Mouse (Mus musculus): Measurements from ENCODE around the gene Mtmr2. TPM values are rescaled to one million over a fixed set of nuclear protein-coding genes. Genes with fewer than 3 reads are reported as not detected.

The Mtmr2 gene
- 17.2 and 18.2 TPM in 2 replicates for polyA plus RNA-seq (2015; fragmentation: Nextera tagmentation; extraction: Ambion mirVana)

GRCm38 (mm10) chr9:13748404-13748797 is at the start of gene Mtmr2:
Gene Mtmr2 (plus strand): TSS chr9:13748410.
- no peaks in the 10 kb centered on the region for H3K36me3 ChIP-seq (replicated peaks; ENCODE audit: insufficient read depth, low read length)
- DNase-seq (no peak), ATAC-seq (no peak)
- TF ChIP-seq EP300 (IDR thresholded peaks at IDR 0.05; ENCODE audit: low read depth) (no peak), CTCF (IDR thresholded peaks at IDR 0.05; ENCODE audit: low read depth) (no peak)
- H3K4me2 ChIP-seq (ENCODE audit: low read depth, low read length): peak within 1 kb of the TSS; percentile 89
- H3K4me1 ChIP-seq (ENCODE audit: insufficient read depth): peaks cover 8% of the 10 kb centered on the region; the same call in 1 of the 2 replicates
- H3K27me3 ChIP-seq (ENCODE audit: insufficient read depth, low read length): no peaks in the 10 kb centered on the region
- peak within 1 kb of the TSS; percentile 99 for H3K9ac ChIP-seq (replicated peaks)
- 34% methylated on average over 2 of the region's 2 CpGs for WGBS (ENCODE audit: insufficient replicate concordance)
- H3K27ac ChIP-seq (ENCODE audit: low read depth): peak within 1 kb of the TSS; percentile 99
- H3K4me3 ChIP-seq (ENCODE audit: low read depth, low read length): peak within 1 kb of the TSS; percentile 95
- H3K9me3 ChIP-seq (ENCODE audit: low read length): no peaks in the 10 kb centered on the region

DNA sequence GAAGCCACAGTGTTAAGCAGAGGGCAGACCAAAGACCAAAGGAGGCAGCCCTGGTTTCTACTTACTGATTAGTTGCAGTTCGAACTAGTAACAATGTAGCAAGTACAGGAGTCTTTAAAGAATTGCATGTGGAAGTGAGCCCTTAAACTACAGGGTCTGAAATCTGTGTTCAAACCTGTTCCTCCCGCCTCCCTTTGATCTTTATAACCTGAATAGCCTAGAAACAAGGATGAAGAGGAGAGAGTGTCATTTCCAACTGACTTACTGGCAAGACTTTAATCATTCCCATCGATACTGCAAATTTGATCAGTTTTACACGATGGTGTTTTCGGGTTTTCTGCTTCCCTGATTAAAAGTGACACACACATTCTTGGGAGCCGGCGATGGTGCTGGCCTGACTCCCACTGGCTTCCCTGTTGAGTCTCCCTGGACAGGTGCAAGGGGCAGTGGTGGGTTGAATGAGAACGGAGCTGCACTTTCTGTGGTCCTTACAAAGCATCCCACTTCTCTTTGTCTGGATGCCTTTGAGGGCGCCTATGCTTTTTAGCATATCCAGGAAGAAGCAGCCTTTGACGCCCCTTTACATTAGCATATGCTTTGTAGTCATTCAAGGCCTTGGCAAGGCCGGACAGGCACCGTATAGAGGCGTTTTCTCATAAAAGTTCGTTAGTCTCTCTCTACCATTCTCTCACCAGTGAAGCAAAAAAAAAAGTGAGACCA is 49.0 kb upstream of the Mtmr2 start:
- no peaks in the 10 kb centered on the region for H3K27me3 ChIP-seq (ENCODE audit: insufficient read depth, low read length)
- H3K9me3 ChIP-seq (ENCODE audit: low read length): no peaks in the 10 kb centered on the region
- no peak for TF ChIP-seq EP300 (IDR thresholded peaks at IDR 0.05; ENCODE audit: low read depth)
- no peak for TF ChIP-seq CTCF (IDR thresholded peaks at IDR 0.05; ENCODE audit: low read depth)
- H3K4me2 ChIP-seq (ENCODE audit: low read depth, low read length): no peak overlapping the region
- no peaks in the 10 kb centered on the region for H3K4me1 ChIP-seq (ENCODE audit: insufficient read depth)
- ATAC-seq (no peak), DNase-seq (no peak)
- H3K36me3 ChIP-seq (replicated peaks; ENCODE audit: insufficient read depth, low read length): no peaks in the 10 kb centered on the region
- H3K4me3 ChIP-seq (ENCODE audit: low read depth, low read length): no peak overlapping the region
- WGBS (ENCODE audit: insufficient replicate concordance): 74% methylated on average over 14 of the region's 14 CpGs
- no peak overlapping the region for H3K9ac ChIP-seq (replicated peaks)
- no peak overlapping the region for H3K27ac ChIP-seq (ENCODE audit: low read depth)

GRCm38 (mm10) chr9:13699781-13700116 is 48.5 kb upstream of the Mtmr2 start:
- no peak overlapping the region for H3K9ac ChIP-seq (replicated peaks)
- no peak overlapping the region for H3K4me3 ChIP-seq (ENCODE audit: low read depth, low read length)
- H3K27ac ChIP-seq (ENCODE audit: low read depth): no peak overlapping the region
- H3K9me3 ChIP-seq (ENCODE audit: low read length): no peaks in the 10 kb centered on the region
- TF ChIP-seq CTCF (IDR thresholded peaks at IDR 0.05; ENCODE audit: low read depth) (no peak), EP300 (IDR thresholded peaks at IDR 0.05; ENCODE audit: low read depth) (no peak)
- no peak for ATAC-seq
- DNase-seq: no peak
- no peaks in the 10 kb centered on the region for H3K27me3 ChIP-seq (ENCODE audit: insufficient read depth, low read length)
- no peak overlapping the region for H3K4me2 ChIP-seq (ENCODE audit: low read depth, low read length)
- no peaks in the 10 kb centered on the region for H3K4me1 ChIP-seq (ENCODE audit: insufficient read depth)
- no peaks in the 10 kb centered on the region for H3K36me3 ChIP-seq (replicated peaks; ENCODE audit: insufficient read depth, low read length)
- 78% methylated on average over 5 of the region's 5 CpGs for WGBS (ENCODE audit: insufficient replicate concordance)

- ATAC-seq: no peak
- H3K4me2 ChIP-seq (ENCODE audit: low read depth, low read length): no peak overlapping the region
- no peaks in the 10 kb centered on the region for H3K36me3 ChIP-seq (replicated peaks; ENCODE audit: insufficient read depth, low read length)
- no peak for DNase-seq
- WGBS (ENCODE audit: insufficient replicate concordance): 82% methylated on average over 12 of the region's 12 CpGs
- no peaks in the 10 kb centered on the region for H3K27me3 ChIP-seq (ENCODE audit: insufficient read depth, low read length)
- H3K4me1 ChIP-seq (ENCODE audit: insufficient read depth): no peaks in the 10 kb centered on the region
- TF ChIP-seq EP300 (IDR thresholded peaks at IDR 0.05; ENCODE audit: low read depth) (no peak), CTCF (IDR thresholded peaks at IDR 0.05; ENCODE audit: low read depth) (no peak)
- H3K9me3 ChIP-seq (ENCODE audit: low read length): no peaks in the 10 kb centered on the region
- H3K4me3 ChIP-seq (ENCODE audit: low read depth, low read length): no peak overlapping the region
- no peak overlapping the region for H3K9ac ChIP-seq (replicated peaks)
- H3K27ac ChIP-seq (ENCODE audit: low read depth): no peak overlapping the region
Measured at GRCm38 (mm10) chr9:13701773-13702172, 46.4 kb upstream of the Mtmr2 start.

GRCm38 (mm10) chr9:13703100-13703499 is 45.1 kb upstream of the Mtmr2 start:
- Histone ChIP-seq H3K27me3 (ENCODE audit: insufficient read depth, low read length) (no peaks in the 10 kb centered on the region), H3K9ac (replicated peaks) (no peak overlapping the region), H3K4me2 (ENCODE audit: low read depth, low read length) (no peak overlapping the region), H3K4me3 (ENCODE audit: low read depth, low read length) (no peak overlapping the region), H3K4me1 (ENCODE audit: insufficient read depth) (no peaks in the 10 kb centered on the region), H3K9me3 (ENCODE audit: low read length) (no peaks in the 10 kb centered on the region), H3K36me3 (replicated peaks; ENCODE audit: insufficient read depth, low read length) (no peaks in the 10 kb centered on the region), H3K27ac (ENCODE audit: low read depth) (no peak overlapping the region)
- 57% methylated on average over 2 of the region's 2 CpGs for WGBS (ENCODE audit: insufficient replicate concordance)
- DNase-seq (no peak), ATAC-seq (no peak)
- no peak for TF ChIP-seq EP300 (IDR thresholded peaks at IDR 0.05; ENCODE audit: low read depth)
- TF ChIP-seq CTCF (IDR thresholded peaks at IDR 0.05; ENCODE audit: low read depth): no peak

DNA sequence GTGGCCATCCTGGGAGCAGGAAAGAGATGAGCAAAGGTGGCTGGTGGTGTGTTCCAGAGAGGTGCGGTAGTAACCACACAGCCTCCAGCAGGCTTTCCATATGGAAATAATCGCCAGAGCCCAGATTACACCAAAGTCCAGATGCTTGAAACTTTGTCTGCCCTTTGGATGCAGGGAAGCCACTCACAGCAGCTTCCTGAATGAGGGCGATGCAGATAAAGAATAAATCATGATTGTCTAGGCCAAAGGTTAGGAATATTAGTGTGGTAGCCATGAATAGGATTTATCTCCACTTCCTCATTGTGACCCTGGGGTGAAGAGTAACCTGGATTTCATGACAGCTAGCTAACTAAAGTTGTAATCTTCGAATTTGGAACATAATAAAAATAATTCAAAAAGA is 43.3 kb upstream of the Mtmr2 start:
- Histone ChIP-seq H3K27me3 (ENCODE audit: insufficient read depth, low read length) (no peaks in the 10 kb centered on the region), H3K9me3 (ENCODE audit: low read length) (no peaks in the 10 kb centered on the region), H3K4me3 (ENCODE audit: low read depth, low read length) (no peak overlapping the region), H3K36me3 (replicated peaks; ENCODE audit: insufficient read depth, low read length) (no peaks in the 10 kb centered on the region), H3K27ac (ENCODE audit: low read depth) (no peak overlapping the region), H3K4me1 (ENCODE audit: insufficient read depth) (no peaks in the 10 kb centered on the region), H3K4me2 (ENCODE audit: low read depth, low read length) (no peak overlapping the region), H3K9ac (replicated peaks) (no peak overlapping the region)
- no peak for ATAC-seq
- TF ChIP-seq CTCF (IDR thresholded peaks at IDR 0.05; ENCODE audit: low read depth) (no peak), EP300 (IDR thresholded peaks at IDR 0.05; ENCODE audit: low read depth) (no peak)
- 73% methylated on average over 4 of the region's 4 CpGs for WGBS (ENCODE audit: insufficient replicate concordance)
- no peak for DNase-seq
